Mouse (Mus musculus): ENCODE data around the gene Nras. TPM values are rescaled to one million over a fixed set of nuclear protein-coding genes. Genes with fewer than 3 reads are reported as not detected.

Nras gene
- 37.7 TPM for polyA plus RNA-seq (2014; fragmentation: Illumina TruSeq; extraction: RNeasy Lipid Tissue Mini Kit (QIAGEN cat#74804); ENCODE audit: low replicate concordance)

GRCm38 (mm10) chr3:103058207-103059157 lies at the start of gene Nras:
TSS of gene Nras (plus strand) at chr3:103058285.

GRCm38 (mm10) chr3:103020249-103020942 lies 37.7 kb upstream of the Nras start, which contains the start of gene Csde1:
TSS of gene Csde1 (plus strand) at chr3:103020426.

GRCm38 (mm10) chr3:103073771-103074170 lies 15.7 kb downstream of the Nras start, which contains the start of gene Ampd1:
TSS of gene Ampd1 (plus strand) at chr3:103074014.

GRCm38 (mm10) chr3:103102454-103103390 lies 44.6 kb downstream of the Nras start, which contains the start of gene Dennd2c:
TSS of gene Dennd2c (plus strand) at chr3:103102604.

Other genes with a start within 250 kb of the Nras start
- gene Sycp1, start 122.2 kb upstream of the Nras start, polyA plus RNA-seq (2014; fragmentation: Illumina TruSeq; extraction: RNeasy Lipid Tissue Mini Kit (QIAGEN cat#74804); ENCODE audit: low replicate concordance), result 0.15 TPM
- not detected for gene Nr1h5, start 94.2 kb upstream of the Nras start, polyA plus RNA-seq (2014; fragmentation: Illumina TruSeq; extraction: RNeasy Lipid Tissue Mini Kit (QIAGEN cat#74804); ENCODE audit: low replicate concordance)
- gene Sike1, start 62.6 kb upstream of the Nras start, polyA plus RNA-seq (2014; fragmentation: Illumina TruSeq; extraction: RNeasy Lipid Tissue Mini Kit (QIAGEN cat#74804); ENCODE audit: low replicate concordance), result 35.9 TPM
- gene Csde1, start 37.9 kb upstream of the Nras start, polyA plus RNA-seq (2014; fragmentation: Illumina TruSeq; extraction: RNeasy Lipid Tissue Mini Kit (QIAGEN cat#74804); ENCODE audit: low replicate concordance), result 414 TPM
- not detected for gene Ampd1, start 15.7 kb downstream of the Nras start, polyA plus RNA-seq (2014; fragmentation: Illumina TruSeq; extraction: RNeasy Lipid Tissue Mini Kit (QIAGEN cat#74804); ENCODE audit: low replicate concordance)
- gene Dennd2c, start 44.3 kb downstream of the Nras start, polyA plus RNA-seq (2014; fragmentation: Illumina TruSeq; extraction: RNeasy Lipid Tissue Mini Kit (QIAGEN cat#74804); ENCODE audit: low replicate concordance), result 1.4 TPM
- gene Bcas2, start 113.4 kb downstream of the Nras start, polyA plus RNA-seq (2014; fragmentation: Illumina TruSeq; extraction: RNeasy Lipid Tissue Mini Kit (QIAGEN cat#74804); ENCODE audit: low replicate concordance), result 69.1 TPM
- 56.9 TPM for gene Trim33, start 221.0 kb downstream of the Nras start, polyA plus RNA-seq (2014; fragmentation: Illumina TruSeq; extraction: RNeasy Lipid Tissue Mini Kit (QIAGEN cat#74804); ENCODE audit: low replicate concordance)

All from small intestine, adult 10 weeks (tissue).